ENCODE assay signal across 9 mouse cellular contexts in genomic region chr2:128572726-128573624, GRCm38 (mm10). TPM values are rescaled to one million over a fixed set of nuclear protein-coding genes. Genes with fewer than 3 reads are reported as not detected.
A peak's percentile ranks its signal among the peaks of the same experiment; 100 is the strongest.
DNase-seq lines count a peak whose midpoint lies in the region; ATAC-seq and TF ChIP-seq lines count a peak whose summit lies in the region.
"Had no signal": no experiment of that assay in that cellular context is flagged by ENCODE, and none has a peak within 500 bp of the region (broad histone marks: within the 10 kb centered on the region; RNA-seq: fewer than 3 reads in every experiment).

No protein-coding gene starts in this region.

- DNase-seq in adrenal gland, postnatal 14 days = peak; percentile 88
- DNase-seq in embryonic facial prominence, embryonic 11.5 days (ENCODE audit: low spot score) = peak; percentile 90
- peak; percentile 87 for DNase-seq in heart, adult 8-10 months (ENCODE audit: low spot score)
- peak; percentile 95 for DNase-seq in kidney, postnatal 0 days (ENCODE audit: low spot score)
- DNase-seq in liver, embryonic 13.5 days = peak; percentile 29
- DNase-seq in neural tube, embryonic 11.5 days (ENCODE audit: low spot score) = peak; percentile 79

- no peak overlapping the region for H3ac ChIP-seq in C2C12 (ENCODE audit: control insufficient read depth, insufficient read length, low read depth)

- H3K79me2 ChIP-seq in C2C12 (ENCODE audit: control insufficient read depth, insufficient read depth) = no peaks in the 10 kb centered on the region

- H3K27me3 ChIP-seq in C2C12 (ENCODE audit: control insufficient read depth, insufficient read depth, insufficient read length) = no peaks in the 10 kb centered on the region
- no peaks in the 10 kb centered on the region for H3K27me3 ChIP-seq in embryonic facial prominence, embryonic 11.5 days (ENCODE audit: control insufficient read depth, insufficient read depth, low read length)
- no peaks in the 10 kb centered on the region for H3K27me3 ChIP-seq in kidney, postnatal 0 days (ENCODE audit: insufficient read depth, low read length)
- H3K27me3 ChIP-seq in liver, embryonic 13.5 days = no peaks in the 10 kb centered on the region
- no peaks in the 10 kb centered on the region for H3K27me3 ChIP-seq in neural tube, embryonic 11.5 days (ENCODE audit: control insufficient read depth, insufficient read depth, low read length)
- H3K27me3 ChIP-seq in stomach, embryonic 15.5 days (replicated peaks) = no peaks in the 10 kb centered on the region
- H3K27me3 ChIP-seq: embryonic facial prominence, embryonic 15.5 days had no signal

- H3K79me3 ChIP-seq in C2C12 (ENCODE audit: low read depth) = no peaks in the 10 kb centered on the region

- no peak overlapping the region for H3K9ac ChIP-seq in embryonic facial prominence, embryonic 11.5 days (replicated peaks; ENCODE audit: low read length)
- H3K9ac ChIP-seq in kidney, postnatal 0 days (ENCODE audit: low read depth, low read length) = no peak overlapping the region
- H3K9ac ChIP-seq in liver, embryonic 13.5 days = no peak overlapping the region
- H3K9ac ChIP-seq in neural tube, embryonic 11.5 days (ENCODE audit: low read length) = no peak overlapping the region
- no peak overlapping the region for H3K9ac ChIP-seq in stomach, embryonic 15.5 days
- H3K9ac ChIP-seq: embryonic facial prominence, embryonic 15.5 days had no signal

- ATAC-seq in embryonic facial prominence, embryonic 11.5 days (replicated peaks; ENCODE audit: insufficient number of reproducible peaks, low FRiP score, low TSS enrichment, low read depth) = 0 out of 2 replicates have a peak, but pooled peaks have one; percentile 29
- ATAC-seq in kidney, postnatal 0 days (replicated peaks; ENCODE audit: low FRiP score, low read depth) = peak; percentile 78
- no peak for ATAC-seq in liver, embryonic 13.5 days (ENCODE audit: low read depth)
- ATAC-seq in neural tube, embryonic 11.5 days (ENCODE audit: insufficient read depth, low FRiP score, low TSS enrichment) = no peak
- peak; percentile 70; the same call in 1 of the 2 replicates for ATAC-seq in stomach, embryonic 15.5 days (ENCODE audit: insufficient read depth, low FRiP score, low read depth)

- no peaks in the 10 kb centered on the region for H3K9me3 ChIP-seq in embryonic facial prominence, embryonic 11.5 days (replicated peaks; ENCODE audit: control insufficient read depth, low read length)
- H3K9me3 ChIP-seq in kidney, postnatal 0 days (replicated peaks; ENCODE audit: low read length) = no peaks in the 10 kb centered on the region
- H3K9me3 ChIP-seq in liver, embryonic 13.5 days (replicated peaks) = no peaks in the 10 kb centered on the region
- no peaks in the 10 kb centered on the region for H3K9me3 ChIP-seq in neural tube, embryonic 11.5 days (ENCODE audit: control insufficient read depth, low read length)
- H3K9me3 ChIP-seq in stomach, embryonic 15.5 days = no peaks in the 10 kb centered on the region
- H3K9me3 ChIP-seq: embryonic facial prominence, embryonic 15.5 days had no signal

- no peak overlapping the region for H3K4me3 ChIP-seq in C2C12 (ENCODE audit: insufficient read depth, poor library complexity, severe bottlenecking)
- no peak overlapping the region for H3K4me3 ChIP-seq in embryonic facial prominence, embryonic 11.5 days (ENCODE audit: low read depth, low read length)
- H3K4me3 ChIP-seq in kidney, postnatal 0 days (replicated peaks; ENCODE audit: low read depth, low read length) = no peak overlapping the region
- no peak overlapping the region for H3K4me3 ChIP-seq in liver, embryonic 13.5 days (replicated peaks)
- H3K4me3 ChIP-seq in neural tube, embryonic 11.5 days (ENCODE audit: low read depth, low read length) = no peak overlapping the region
- H3K4me3 ChIP-seq in stomach, embryonic 15.5 days (replicated peaks) = no peak overlapping the region
- H3K4me3 ChIP-seq: embryonic facial prominence, embryonic 15.5 days had no signal

- H3K36me3 ChIP-seq in C2C12 (ENCODE audit: control insufficient read depth, insufficient read depth) = no peaks in the 10 kb centered on the region
- H3K36me3 ChIP-seq in embryonic facial prominence, embryonic 11.5 days (replicated peaks; ENCODE audit: control insufficient read depth, insufficient read depth, low read depth, low read length) = no peaks in the 10 kb centered on the region
- no peaks in the 10 kb centered on the region for H3K36me3 ChIP-seq in kidney, postnatal 0 days (ENCODE audit: insufficient read depth, low read length)
- H3K36me3 ChIP-seq in liver, embryonic 13.5 days = no peaks in the 10 kb centered on the region
- no peaks in the 10 kb centered on the region for H3K36me3 ChIP-seq in neural tube, embryonic 11.5 days (ENCODE audit: control insufficient read depth, insufficient read depth, low read length)
- H3K36me3 ChIP-seq in stomach, embryonic 15.5 days = no peaks in the 10 kb centered on the region
- H3K36me3 ChIP-seq: embryonic facial prominence, embryonic 15.5 days had no signal

- H3K27ac ChIP-seq in embryonic facial prominence, embryonic 11.5 days (replicated peaks; ENCODE audit: low read depth, low read length) = no peak overlapping the region
- H3K27ac ChIP-seq in kidney, postnatal 0 days = no peak overlapping the region
- no peak overlapping the region for H3K27ac ChIP-seq in liver, embryonic 13.5 days
- H3K27ac ChIP-seq in neural tube, embryonic 11.5 days (ENCODE audit: low read depth, low read length) = no peak overlapping the region
- no peak overlapping the region for H3K27ac ChIP-seq in stomach, embryonic 15.5 days
- H3K27ac ChIP-seq: embryonic facial prominence, embryonic 15.5 days had no signal

- TF ChIP-seq CTCF in C2C12 (IDR thresholded peaks at IDR 0.05; ENCODE audit: control insufficient read depth, insufficient read depth, insufficient read length) = no peak
- TF ChIP-seq CTCF in kidney, postnatal 0 days (IDR thresholded peaks at IDR 0.05; ENCODE audit: low read depth) = peak; percentile 99

- H3K4me2 ChIP-seq in embryonic facial prominence, embryonic 11.5 days (ENCODE audit: low read depth, low read length) = no peak overlapping the region
- H3K4me2 ChIP-seq in kidney, postnatal 0 days (ENCODE audit: low read length) = no peak overlapping the region
- no peak overlapping the region for H3K4me2 ChIP-seq in liver, embryonic 13.5 days
- H3K4me2 ChIP-seq in neural tube, embryonic 11.5 days (ENCODE audit: low read depth) = no peak overlapping the region
- H3K4me2 ChIP-seq in stomach, embryonic 15.5 days = no peak overlapping the region
- H3K4me2 ChIP-seq: embryonic facial prominence, embryonic 15.5 days had no signal

- 50% methylated on average over 16 of the region's 16 CpGs for WGBS in embryonic facial prominence, embryonic 11.5 days
- WGBS in kidney, postnatal 0 days = 45% methylated on average over 16 of the region's 16 CpGs
- WGBS in liver, embryonic 13.5 days (ENCODE audit: insufficient replicate concordance) = 43% methylated on average over 16 of the region's 16 CpGs
- 51% methylated on average over 16 of the region's 16 CpGs for WGBS in neural tube, embryonic 11.5 days
- WGBS in stomach, embryonic 15.5 days = 38% methylated on average over 16 of the region's 16 CpGs

- no peaks in the 10 kb centered on the region for H3K4me1 ChIP-seq in embryonic facial prominence, embryonic 11.5 days (ENCODE audit: control insufficient read depth, insufficient read depth, low read length)
- H3K4me1 ChIP-seq in kidney, postnatal 0 days (replicated peaks; ENCODE audit: insufficient read depth, low read length) = no peaks in the 10 kb centered on the region
- no peaks in the 10 kb centered on the region for H3K4me1 ChIP-seq in liver, embryonic 13.5 days (replicated peaks)
- no peaks in the 10 kb centered on the region for H3K4me1 ChIP-seq in neural tube, embryonic 11.5 days (ENCODE audit: control insufficient read depth, insufficient read depth, low read length)
- H3K4me1 ChIP-seq in stomach, embryonic 15.5 days = no peaks in the 10 kb centered on the region; the same call in 1 of the 2 replicates
- H3K4me1 ChIP-seq: embryonic facial prominence, embryonic 15.5 days had no signal

TF ChIP-seq in C2C12, 6 proteins besides CTCF, POLR2A, EP300 and RAD21:
- no peak for TF ChIP-seq MYOG (IDR thresholded peaks at IDR 0.05; ENCODE audit: control insufficient read depth, extremely low read depth, insufficient read length)
- TF ChIP-seq MAX (IDR thresholded peaks at IDR 0.05) = peak; percentile 19
- TF ChIP-seq MYOD1 (IDR thresholded peaks at IDR 0.05; ENCODE audit: control insufficient read depth, insufficient read length, low read depth) = no peak
- no peak for TF ChIP-seq FOSL1 (IDR thresholded peaks at IDR 0.05; ENCODE audit: insufficient read depth, low read length, poor library complexity, severe bottlenecking)
- TF ChIP-seq CEBPB (IDR thresholded peaks at IDR 0.05; ENCODE audit: low read depth) = no peak
- peak; percentile 11 for TF ChIP-seq USF1 (IDR thresholded peaks at IDR 0.05; ENCODE audit: low read depth)

RNA-seq across cellular contexts. Expression of gene Spdye4c, which starts 18.0 kb away (rescaled TPM):
- not detected for polyA plus RNA-seq in C2C12 (2012; fragmentation: generic; extraction: Trizol)
- total RNA-seq in adrenal gland, postnatal 14 days (2021) = not detected in 2 replicates
- polyA plus RNA-seq in embryonic facial prominence, embryonic 11.5 days (2014; fragmentation: Nextera tagmentation; extraction: Ambion mirVana) = not detected in 2 replicates
- not detected for total RNA-seq in heart, adult 8-10 months (2022)
- polyA plus RNA-seq in kidney, postnatal 0 days (2015; fragmentation: Nextera tagmentation; extraction: Ambion mirVana) = not detected in 2 replicates
- polyA plus RNA-seq in liver, embryonic 13.5 days (2015; fragmentation: Nextera tagmentation; extraction: Ambion mirVana) = not detected in 2 replicates
- polyA plus RNA-seq in neural tube, embryonic 11.5 days (2014; fragmentation: Nextera tagmentation; extraction: Ambion mirVana) = not detected in 2 replicates
- polyA plus RNA-seq in stomach, embryonic 15.5 days (2015; fragmentation: Nextera tagmentation; extraction: Ambion mirVana) = not detected in 2 replicates
- polyA plus RNA-seq: embryonic facial prominence, embryonic 15.5 days had no signal

Comparison
In these comparisons a context has a peak if more than half of its experiments do, and no peak if none do; other contexts are left out.
1. DNase-seq: peak in every context shown above with its lines; median percentile 95 in kidney, postnatal 0 days; 90 in embryonic facial prominence, embryonic 11.5 days; 88 in adrenal gland, postnatal 14 days; 87 in heart, adult 8-10 months; 79 in neural tube, embryonic 11.5 days; 29 in liver, embryonic 13.5 days.
2. ATAC-seq: peak in embryonic facial prominence, embryonic 11.5 days (single experiment), kidney, postnatal 0 days (single experiment) and stomach, embryonic 15.5 days (single experiment); none in liver, embryonic 13.5 days (single experiment) and neural tube, embryonic 11.5 days (single experiment).